Mouse (Mus musculus): ENCODE measurements around the gene Gm9803. TPM values are rescaled to one million over a fixed set of nuclear protein-coding genes. Genes with fewer than 3 reads are reported as not detected.
A peak's percentile ranks its signal among the peaks of the same experiment; 100 is the strongest.

Gene Gm9803
- total and polyA plus RNA-seq, 2 experiments from 2014 or later, result 20.8 to 49.6 TPM

- peaks cover under 1% of the 10 kb centered on the region; the same call in 1 of the 2 replicates for H3K4me1 ChIP-seq (ENCODE audit: insufficient read depth, low read length)
- H3K27me3 ChIP-seq (ENCODE audit: insufficient read depth, low read length), result no peaks in the 10 kb centered on the region
- no peak for TF ChIP-seq CTCF (IDR thresholded peaks at IDR 0.05)
- no peaks in the 10 kb centered on the region for H3K9me3 ChIP-seq (ENCODE audit: low read length)
- no peak overlapping the region for H3K4me2 ChIP-seq (ENCODE audit: low read depth, low read length, poor library complexity, severe bottlenecking)
- DNase-seq (ENCODE audit: low spot score) (no peak), ATAC-seq (ENCODE audit: low FRiP score) (no peak)
- H3K4me3 ChIP-seq (ENCODE audit: low read depth, low read length), result no peak overlapping the region
- no peak overlapping the region for H3K9ac ChIP-seq (replicated peaks; ENCODE audit: low read length, poor library complexity, severe bottlenecking)
- no peak overlapping the region for H3K27ac ChIP-seq (ENCODE audit: low read depth, low read length)
- WGBS, result 67% methylated on average over 1 of the region's 1 CpGs
- H3K36me3 ChIP-seq (ENCODE audit: insufficient read depth, low read length), result peaks cover 30% of the 10 kb centered on the region
Observed at GRCm38 (mm10) chr10:43534382-43534781, 10.5 kb downstream of the Gm9803 start.

GRCm38 (mm10) chr10:43537652-43538051 lies 13.8 kb downstream of the Gm9803 start:
- no peak for DNase-seq (ENCODE audit: low spot score)
- no peak for TF ChIP-seq CTCF (IDR thresholded peaks at IDR 0.05)
- no peak overlapping the region for H3K27ac ChIP-seq (ENCODE audit: low read depth, low read length)

GRCm38 (mm10) chr10:43538831-43539230 lies 14.9 kb downstream of the Gm9803 start:
- 0 out of 2 replicates have a peak, but pooled peaks cover 2% of the 10 kb centered on the region for H3K36me3 ChIP-seq (ENCODE audit: insufficient read depth, low read length)
- H3K4me3 ChIP-seq (ENCODE audit: low read depth, low read length), result no peak overlapping the region
- no peaks in the 10 kb centered on the region for H3K9me3 ChIP-seq (ENCODE audit: low read length)
- H3K27me3 ChIP-seq (ENCODE audit: insufficient read depth, low read length), result no peaks in the 10 kb centered on the region
- H3K27ac ChIP-seq (ENCODE audit: low read depth, low read length), result no peak overlapping the region
- no peak for ATAC-seq (ENCODE audit: low FRiP score)
- no peak for DNase-seq (ENCODE audit: low spot score)
- H3K4me2 ChIP-seq (ENCODE audit: low read depth, low read length, poor library complexity, severe bottlenecking), result no peak overlapping the region
- no peak overlapping the region for H3K9ac ChIP-seq (replicated peaks; ENCODE audit: low read length, poor library complexity, severe bottlenecking)
- H3K4me1 ChIP-seq (ENCODE audit: insufficient read depth, low read length), result peaks cover 5% of the 10 kb centered on the region; the same call in 1 of the 2 replicates
- TF ChIP-seq CTCF (IDR thresholded peaks at IDR 0.05), result no peak
- WGBS, result 85% methylated on average over 5 of the region's 5 CpGs

More at GRCm38 (mm10) chr10:43537652-43538051, 13.8 kb downstream of the Gm9803 start:
- Histone ChIP-seq H3K4me1 (ENCODE audit: insufficient read depth, low read length) (peaks cover 5% of the 10 kb centered on the region; the same call in 1 of the 2 replicates), H3K4me2 (ENCODE audit: low read depth, low read length, poor library complexity, severe bottlenecking) (no peak overlapping the region), H3K9ac (replicated peaks; ENCODE audit: low read length, poor library complexity, severe bottlenecking) (no peak overlapping the region), H3K4me3 (ENCODE audit: low read depth, low read length) (no peak overlapping the region), H3K9me3 (ENCODE audit: low read length) (no peaks in the 10 kb centered on the region), H3K36me3 (ENCODE audit: insufficient read depth, low read length) (peaks cover 3% of the 10 kb centered on the region), H3K27me3 (ENCODE audit: insufficient read depth, low read length) (no peaks in the 10 kb centered on the region)
- no peak for ATAC-seq (ENCODE audit: low FRiP score)
- WGBS, result 96% methylated on average over 7 of the region's 7 CpGs

- ATAC-seq (ENCODE audit: low FRiP score), result no peak
- WGBS, result 22% methylated on average over 12 of the region's 12 CpGs
Observed at GRCm38 (mm10) chr10:43539746-43540310, 15.9 kb downstream of the Gm9803 start.

GRCm38 (mm10) chr10:43540442-43541152 lies 16.7 kb downstream of the Gm9803 start, which contains the start of gene 1700021F05Rik:
Gene 1700021F05Rik (minus strand): TSS chr10:43540994.
- peak; percentile 86 for TF ChIP-seq CTCF (IDR thresholded peaks at IDR 0.05)
- Histone ChIP-seq H3K4me1 (ENCODE audit: insufficient read depth, low read length) (peaks cover 5% of the 10 kb centered on the region; the same call in 1 of the 2 replicates), H3K36me3 (ENCODE audit: insufficient read depth, low read length) (0 out of 2 replicates have a peak, but pooled peaks cover 2% of the 10 kb centered on the region), H3K27me3 (ENCODE audit: insufficient read depth, low read length) (no peaks in the 10 kb centered on the region), H3K27ac (ENCODE audit: low read depth, low read length) (peak within 1 kb of the TSS; percentile 74), H3K4me2 (ENCODE audit: low read depth, low read length, poor library complexity, severe bottlenecking) (peak within 1 kb of the TSS; percentile 58), H3K9me3 (ENCODE audit: low read length) (no peaks in the 10 kb centered on the region), H3K4me3 (ENCODE audit: low read depth, low read length) (peak within 1 kb of the TSS; percentile 87), H3K9ac (replicated peaks; ENCODE audit: low read length, poor library complexity, severe bottlenecking) (peak within 1 kb of the TSS; percentile 89)
- peak; percentile 95 for DNase-seq (ENCODE audit: low spot score)
- WGBS, result under 1% methylated on average over 47 of the region's 56 CpGs
- peak; percentile 99 for ATAC-seq (ENCODE audit: low FRiP score)

More at GRCm38 (mm10) chr10:43539746-43540310, 15.9 kb downstream of the Gm9803 start:
- Histone ChIP-seq H3K27me3 (ENCODE audit: insufficient read depth, low read length) (no peaks in the 10 kb centered on the region), H3K9ac (replicated peaks; ENCODE audit: low read length, poor library complexity, severe bottlenecking) (peak overlapping the region; percentile 89), H3K4me2 (ENCODE audit: low read depth, low read length, poor library complexity, severe bottlenecking) (peak overlapping the region; percentile 58), H3K36me3 (ENCODE audit: insufficient read depth, low read length) (0 out of 2 replicates have a peak, but pooled peaks cover 2% of the 10 kb centered on the region), H3K4me3 (ENCODE audit: low read depth, low read length) (peak overlapping the region; percentile 87), H3K9me3 (ENCODE audit: low read length) (no peaks in the 10 kb centered on the region), H3K27ac (ENCODE audit: low read depth, low read length) (peak overlapping the region; percentile 74; the same call in 1 of the 2 replicates), H3K4me1 (ENCODE audit: insufficient read depth, low read length) (peaks cover 5% of the 10 kb centered on the region; the same call in 1 of the 2 replicates)
- no peak for TF ChIP-seq CTCF (IDR thresholded peaks at IDR 0.05)
- DNase-seq (ENCODE audit: low spot score), result no peak

Data from midbrain, postnatal 0 days (tissue).